Mouse (Mus musculus) embryonic fibroblast, embryonic 13.5 days (primary cell): ENCODE measurements around the gene Adamts12. TPM values are rescaled to one million over a fixed set of nuclear protein-coding genes. Genes with fewer than 3 reads are reported as not detected.
A peak's percentile ranks its signal among the peaks of the same experiment; 100 is the strongest.

ENCODE experiments used
- H3K27ac ChIP-seq: 2 replicates; pipeline ENCODE4 v1.5.1; 2012; ENCODE audit warnings: low read length, control low read depth, inconsistent platforms; ENCODE audit not compliant: insufficient read depth
- H3K4me1 ChIP-seq: 2 replicates; pipeline ENCODE4 v1.6.1; 2011; ENCODE audit warnings: low read length; ENCODE audit not compliant: control insufficient read depth, insufficient read depth
- H3K4me3 ChIP-seq: 2 replicates; pipeline ENCODE4 v1.5.1; 2011; ENCODE audit warnings: mild to moderate bottlenecking, control low read depth, low read length; ENCODE audit not compliant: insufficient read depth
- CTCF ChIP-seq: IDR thresholded peaks from 2 replicates; pipeline ENCODE4 v1.5.1; 2011; ENCODE audit warnings: mild to moderate bottlenecking, control low read depth, low read length, moderate library complexity, borderline replicate concordance; ENCODE audit not compliant: insufficient read depth
- POLR2A ChIP-seq: IDR thresholded peaks from 2 replicates; pipeline ENCODE4 v1.6.1; 2011; ENCODE audit warnings: low read depth, mild to moderate bottlenecking, control low read depth, low read length, moderate library complexity
- polyA plus RNA-seq: library from polyadenylated mRNA; stranded (reverse); fragments of >200 nt; gene quantifications from 2 replicates; pipeline ENCODE4 v1.2.4, GENCODE M21; 2011; ENCODE audit warnings: low read depth; ENCODE audit not compliant: missing spikeins, insufficient read length

Gene Adamts12
- polyA plus RNA-seq, 1 experiment = 35.1 TPM

DNA sequence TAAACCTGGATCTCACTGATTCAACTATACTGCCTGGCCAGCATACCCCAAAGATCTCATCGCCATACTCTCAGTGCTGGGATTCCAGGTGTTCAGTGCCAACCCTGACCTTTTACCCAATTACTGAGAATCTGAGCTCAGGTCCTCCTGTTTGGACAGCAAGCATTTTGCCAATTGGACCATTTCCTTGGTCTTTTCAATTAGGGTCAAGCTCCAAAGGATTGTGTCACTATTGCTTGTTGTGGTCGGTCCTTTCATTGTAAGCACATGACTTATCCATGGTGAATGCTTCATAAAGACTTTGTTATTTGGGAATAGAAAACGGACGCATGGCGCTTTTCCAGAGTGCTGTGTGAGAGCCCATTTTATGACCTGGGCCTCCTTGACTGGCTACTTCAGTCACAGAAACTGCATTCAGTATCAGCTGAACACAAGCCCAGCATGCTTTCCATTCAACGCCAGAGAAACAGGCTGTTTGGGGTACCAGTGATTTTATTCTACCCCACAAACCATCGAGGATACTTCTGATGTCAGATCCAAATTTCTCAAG is 133.7 kb downstream of the Adamts12 start:
- H3K4me1 ChIP-seq = no peaks in the 10 kb centered on the region
- H3K4me3 ChIP-seq = no peak overlapping the region
- TF ChIP-seq CTCF = no peak
- TF ChIP-seq POLR2A = no peak
- no peak overlapping the region for H3K27ac ChIP-seq

DNA sequence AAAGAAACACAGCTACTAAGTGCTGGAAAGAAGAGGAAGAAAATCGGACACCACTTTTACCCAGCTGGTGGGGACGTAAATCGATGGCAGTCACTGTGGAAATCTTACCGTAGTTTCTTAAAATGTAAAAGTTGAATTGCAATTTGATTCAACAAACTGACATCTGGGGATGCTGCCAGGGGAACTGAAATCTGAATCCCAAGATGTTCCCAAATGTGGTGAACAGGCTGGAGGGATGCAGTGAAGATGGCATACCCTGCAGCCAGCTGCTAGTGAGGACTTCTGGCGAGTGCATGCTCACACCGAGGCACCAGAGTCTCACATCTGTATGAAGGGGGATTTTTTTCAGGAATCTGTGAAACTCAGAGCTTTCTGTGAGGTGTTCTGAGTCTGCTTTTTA is 138.5 kb downstream of the Adamts12 start:
- H3K27ac ChIP-seq = no peak overlapping the region
- no peaks in the 10 kb centered on the region for H3K4me1 ChIP-seq
- no peak overlapping the region for H3K4me3 ChIP-seq
- TF ChIP-seq CTCF (no peak), POLR2A (no peak)

DNA sequence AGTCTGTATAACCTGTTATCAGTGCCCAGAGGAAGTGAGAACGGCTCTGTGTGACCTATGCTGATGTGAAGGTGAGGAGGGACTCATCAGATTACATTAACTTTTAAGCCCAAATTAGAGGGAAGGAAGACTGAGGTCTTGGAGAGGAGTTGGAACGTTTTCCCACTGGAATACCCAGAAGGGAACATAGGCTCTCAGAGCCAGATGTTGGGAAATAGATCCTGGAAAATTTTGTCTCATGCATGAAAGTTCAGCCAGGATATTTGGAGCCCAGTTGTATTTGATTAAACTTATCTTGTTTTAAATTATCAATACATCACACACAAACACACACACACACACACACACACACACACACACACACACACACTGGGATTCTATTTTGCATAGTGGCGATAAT is 140.3 kb downstream of the Adamts12 start:
- TF ChIP-seq CTCF (no peak), POLR2A (no peak)
- Histone ChIP-seq H3K27ac (no peak overlapping the region), H3K4me3 (no peak overlapping the region), H3K4me1 (no peaks in the 10 kb centered on the region)

DNA sequence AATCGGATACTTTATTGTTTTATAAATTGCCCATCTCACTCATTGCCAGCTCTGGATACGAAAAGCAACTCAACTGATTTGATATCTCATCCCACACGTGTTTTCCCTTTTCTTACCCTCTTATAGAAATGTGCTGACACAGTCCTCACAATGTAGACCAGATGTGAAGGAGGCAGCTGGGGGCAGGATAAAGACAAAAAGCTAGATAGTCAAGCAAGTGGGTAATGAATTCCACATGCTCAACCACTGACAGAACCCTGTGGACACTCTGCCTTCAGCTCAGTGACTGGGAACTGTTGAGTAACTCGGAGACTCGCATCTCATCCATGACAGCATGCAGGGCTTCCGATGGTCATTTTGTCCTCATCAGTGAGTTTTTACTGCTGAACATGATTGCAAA is 146.4 kb downstream of the Adamts12 start:
- TF ChIP-seq POLR2A = 0 out of 2 replicates have a peak, but pooled peaks have one; percentile 15
- no peak for TF ChIP-seq CTCF
- Histone ChIP-seq H3K27ac (no peak overlapping the region), H3K4me1 (no peaks in the 10 kb centered on the region)

DNA sequence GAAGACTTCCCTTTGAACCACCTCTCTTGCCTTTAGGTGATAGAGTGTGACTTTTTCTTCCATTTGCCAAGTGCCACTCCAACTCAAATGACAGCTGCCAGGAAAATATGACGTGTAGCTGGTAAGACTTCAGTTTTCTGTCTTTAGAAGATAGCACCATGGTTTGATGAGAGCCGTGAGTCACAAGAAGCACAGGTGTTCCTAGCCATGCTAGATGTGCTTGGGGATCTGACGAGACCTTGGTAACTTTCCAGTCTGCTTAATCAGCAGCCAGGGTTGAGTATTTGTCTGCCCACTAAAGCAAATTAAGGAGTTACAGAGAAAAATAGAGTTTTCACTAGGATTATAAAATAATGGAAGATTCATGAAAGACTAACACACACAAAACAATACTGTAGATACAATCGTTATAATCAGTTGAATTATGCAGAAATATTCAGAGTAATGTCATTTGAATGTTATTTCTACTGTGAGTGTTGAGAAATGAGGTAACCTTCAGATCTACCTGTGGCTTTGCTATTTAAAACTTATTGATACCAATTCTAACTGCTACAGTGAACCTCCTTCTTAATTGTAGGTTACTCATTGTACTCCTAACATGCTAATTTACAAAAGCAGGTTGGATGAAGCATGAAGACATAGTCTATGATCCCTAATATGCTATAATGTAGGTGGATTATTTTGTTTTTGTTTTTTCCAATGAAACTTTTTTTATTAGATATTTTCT is 169.5 kb downstream of the Adamts12 start:
- no peak overlapping the region for H3K27ac ChIP-seq
- H3K4me3 ChIP-seq = no peak overlapping the region
- TF ChIP-seq CTCF (no peak), POLR2A (no peak)

More for the DNA sequence above, 146.4 kb downstream of the Adamts12 start:
- no peak overlapping the region for H3K4me3 ChIP-seq

DNA sequence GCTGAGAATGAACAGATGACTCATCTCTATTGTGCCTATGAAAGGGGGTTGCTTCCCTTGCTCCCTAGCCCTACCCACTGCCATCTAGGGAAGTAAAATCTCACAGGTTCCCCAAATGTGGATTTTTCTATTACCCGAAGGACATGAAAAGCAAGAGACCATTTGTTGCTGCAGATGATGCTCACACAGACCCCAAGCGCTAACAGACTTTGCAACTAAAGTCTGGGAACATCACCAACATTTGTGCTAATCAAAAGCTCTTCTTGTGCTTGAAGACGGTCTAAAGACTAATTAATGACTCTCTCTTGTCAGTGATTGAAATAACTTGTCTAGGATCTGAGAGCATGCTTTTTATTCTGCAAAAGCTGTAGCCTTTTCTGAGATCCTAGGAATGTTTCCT is 175.8 kb downstream of the Adamts12 start:
- H3K4me3 ChIP-seq = no peak overlapping the region
- H3K4me1 ChIP-seq = no peaks in the 10 kb centered on the region
- H3K27ac ChIP-seq = no peak overlapping the region
- TF ChIP-seq POLR2A = no peak
- TF ChIP-seq CTCF = no peak

More for the DNA sequence above, 169.5 kb downstream of the Adamts12 start:
- H3K4me1 ChIP-seq = no peaks in the 10 kb centered on the region

DNA sequence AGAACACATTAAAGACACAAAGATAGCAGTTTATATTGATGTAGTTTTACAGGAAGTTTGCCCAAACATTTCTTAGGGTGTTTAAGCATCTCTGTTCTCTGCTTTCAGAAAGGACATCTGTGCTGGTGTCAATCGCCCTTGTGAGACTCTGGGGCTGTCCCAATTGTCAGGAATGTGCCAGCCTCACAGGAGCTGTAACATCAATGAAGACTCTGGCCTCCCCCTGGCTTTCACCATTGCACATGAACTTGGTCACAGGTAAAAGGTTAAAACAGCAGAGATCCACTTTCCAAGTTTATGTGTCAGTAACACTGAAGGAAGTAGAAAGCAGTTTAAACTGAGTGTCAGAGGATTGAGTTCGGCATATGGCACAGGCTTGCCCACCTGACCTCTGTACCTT is 176.7 kb downstream of the Adamts12 start:
- Histone ChIP-seq H3K4me1 (no peaks in the 10 kb centered on the region), H3K4me3 (no peak overlapping the region), H3K27ac (no peak overlapping the region)
- TF ChIP-seq CTCF (no peak), POLR2A (no peak)

DNA sequence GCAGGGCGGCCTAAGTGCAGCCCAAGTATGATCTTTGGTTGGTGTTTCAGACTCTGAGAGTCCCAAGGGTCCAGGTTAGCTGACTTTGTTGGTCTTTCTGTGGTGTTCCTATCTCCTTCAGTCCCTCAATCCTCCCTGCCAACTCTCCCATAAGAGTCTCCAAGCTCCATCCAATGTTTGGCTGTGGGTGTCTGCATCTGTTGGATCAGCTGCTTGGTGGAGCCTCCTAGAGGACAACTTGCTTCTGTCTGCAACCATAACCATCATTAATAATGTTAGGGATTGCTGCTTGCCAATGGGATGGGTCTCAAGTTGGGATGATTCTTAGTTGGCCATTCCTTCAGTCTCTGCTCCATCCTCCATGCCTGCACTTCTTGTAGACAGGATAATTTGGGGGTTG is 181.8 kb downstream of the Adamts12 start:
- Histone ChIP-seq H3K27ac (no peak overlapping the region), H3K4me1 (no peaks in the 10 kb centered on the region), H3K4me3 (no peak overlapping the region)
- no peak for TF ChIP-seq POLR2A
- no peak for TF ChIP-seq CTCF

DNA sequence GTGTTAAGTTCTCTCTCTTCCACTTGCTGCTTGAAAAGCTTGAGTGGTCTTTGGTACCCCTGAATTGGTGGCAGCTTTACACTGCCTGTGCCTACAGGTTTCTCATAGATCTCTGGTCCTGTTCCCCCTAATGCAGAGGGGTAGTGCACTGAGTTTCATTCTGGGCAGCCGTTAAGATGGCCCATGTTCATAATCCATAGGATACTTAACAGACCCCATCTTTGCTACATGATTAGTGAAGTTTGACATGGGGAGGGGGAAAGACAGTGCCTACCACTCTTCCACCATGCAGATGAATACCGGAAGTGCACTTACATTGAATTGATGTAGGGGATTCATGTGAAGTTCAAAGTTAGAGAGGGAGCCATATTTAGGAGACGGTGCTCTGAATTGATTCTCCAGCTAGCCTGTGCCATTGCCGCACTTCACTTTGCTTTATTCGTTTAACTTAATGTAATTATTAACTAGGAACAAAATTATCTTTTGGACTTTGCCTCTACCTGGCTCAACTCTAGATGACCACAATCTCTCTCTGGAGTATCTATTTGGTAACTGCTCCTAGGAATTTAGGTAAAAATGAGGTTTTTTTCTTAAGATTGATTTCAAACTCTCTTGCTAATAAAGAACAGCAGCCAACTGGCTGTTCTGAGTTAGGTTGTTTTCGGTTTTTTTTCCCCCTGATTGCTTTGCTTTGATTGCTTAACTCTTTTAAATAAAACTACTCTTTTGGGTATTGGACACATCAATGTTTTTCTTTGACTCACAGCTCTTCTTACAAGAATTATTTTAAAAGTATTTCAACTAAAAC is 214.9 kb downstream of the Adamts12 start:
- Histone ChIP-seq H3K4me1 (no peaks in the 10 kb centered on the region), H3K4me3 (no peak overlapping the region), H3K27ac (no peak overlapping the region)
- TF ChIP-seq CTCF = no peak
- TF ChIP-seq POLR2A = no peak
